Mouse (Mus musculus): ENCODE results near the gene Flvcr2.
A peak's percentile ranks its signal among the peaks of the same experiment; 100 is the strongest.

DNA sequence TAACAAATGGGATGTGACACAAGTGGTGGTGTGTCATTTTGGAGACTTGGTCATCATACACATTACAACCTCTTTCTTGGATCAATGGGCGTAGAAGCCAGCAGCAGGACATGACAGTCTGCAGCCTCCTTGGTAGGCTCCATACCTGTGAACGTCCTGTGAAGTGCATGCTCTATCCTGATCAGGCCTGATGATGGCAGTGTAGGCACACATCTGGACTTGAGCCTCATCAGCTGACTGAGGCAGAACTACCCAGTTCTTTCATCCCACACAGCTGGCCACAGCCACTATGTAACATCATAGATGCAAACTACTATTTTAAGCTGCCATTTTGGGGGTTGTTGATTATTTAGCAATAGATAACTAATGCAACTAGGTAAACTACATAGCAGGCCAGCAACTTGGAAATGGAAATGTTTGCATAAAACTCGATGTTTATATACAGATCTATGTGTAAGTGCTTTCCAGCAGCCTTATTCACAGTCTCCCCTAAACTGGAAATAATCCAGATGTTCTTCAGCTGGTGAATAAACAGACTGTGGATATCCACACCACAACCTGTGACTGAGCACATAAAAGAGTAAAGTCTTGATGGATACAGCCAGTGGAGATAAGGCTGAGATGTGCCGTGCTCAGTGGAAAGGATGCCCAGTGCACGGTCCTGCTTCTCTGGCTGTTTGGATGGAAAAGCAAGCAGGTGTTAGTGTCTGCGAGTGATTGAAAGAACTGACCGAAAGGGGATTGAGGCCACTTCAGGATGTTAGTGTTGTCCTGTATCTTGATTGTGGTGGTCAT is 102.0 kb downstream of the Flvcr2 start:
- TF ChIP-seq EP300 (IDR thresholded peaks at IDR 0.05) (no peak), CTCF (IDR thresholded peaks at IDR 0.05) (peak; percentile 85)

All from lung, postnatal 0 days (tissue).